In genomic region chr15:97784561-97785161, GRCm38 (mm10) we compare ENCODE assay signal across 8 mouse cellular contexts. TPM values are rescaled to one million over a fixed set of nuclear protein-coding genes. Genes with fewer than 3 reads are reported as not detected.
DNase-seq lines count a peak whose midpoint lies in the region; ATAC-seq lines count a peak whose summit lies in the region.

No protein-coding gene starts in this region.

- peak overlapping the region; percentile 74 for H3K4me3 ChIP-seq in lung, embryonic 15.5 days
- H3K4me3 ChIP-seq in forebrain, embryonic 15.5 days: peak overlapping the region; percentile 68
- H3K4me3 ChIP-seq in liver, embryonic 13.5 days (replicated peaks): peak overlapping the region; percentile 95
- H3K4me3 ChIP-seq in stomach, embryonic 15.5 days (replicated peaks): peak overlapping the region; percentile 65

- H3K27ac ChIP-seq in lung, embryonic 15.5 days: peak overlapping the region; percentile 44; the same call in 1 of the 2 replicates
- H3K27ac ChIP-seq in forebrain, embryonic 15.5 days (replicated peaks): peak overlapping the region; percentile 62
- H3K27ac ChIP-seq in liver, embryonic 13.5 days: peak overlapping the region; percentile 98
- 0 out of 2 replicates have a peak overlapping the region, but pooled peaks have one; percentile 7 for H3K27ac ChIP-seq in stomach, embryonic 15.5 days

- DNase-seq in lung, postnatal 25 days (ENCODE audit: low spot score): no peak
- peak; percentile 36 for DNase-seq in c-Kit-negative CD71-positive TER-119-positive erythroid progenitor cells, embryonic 14.5 days (ENCODE audit: low read depth, low spot score)
- peak; percentile 43 for DNase-seq in liver, embryonic 13.5 days
- DNase-seq in layer of hippocampus, adult 11-12 months (ENCODE audit: low spot score): no peak

- H3K27me3 ChIP-seq in lung, embryonic 15.5 days: peaks cover 13% of the 10 kb centered on the region; the same call in 1 of the 2 replicates
- peaks cover 10% of the 10 kb centered on the region; the same call in 1 of the 2 replicates for H3K27me3 ChIP-seq in forebrain, embryonic 15.5 days
- H3K27me3 ChIP-seq in liver, embryonic 13.5 days: peaks cover 14% of the 10 kb centered on the region
- no peaks in the 10 kb centered on the region for H3K27me3 ChIP-seq in stomach, embryonic 15.5 days (replicated peaks)

- H3K36me3 ChIP-seq in lung, embryonic 15.5 days: no peaks in the 10 kb centered on the region
- no peaks in the 10 kb centered on the region for H3K36me3 ChIP-seq in forebrain, embryonic 15.5 days
- peaks cover 15% of the 10 kb centered on the region; the same call in 1 of the 2 replicates for H3K36me3 ChIP-seq in liver, embryonic 13.5 days
- no peaks in the 10 kb centered on the region for H3K36me3 ChIP-seq in stomach, embryonic 15.5 days

- H3K9me3 ChIP-seq in lung, embryonic 15.5 days: no peaks in the 10 kb centered on the region
- H3K9me3 ChIP-seq in forebrain, embryonic 15.5 days: no peaks in the 10 kb centered on the region
- no peaks in the 10 kb centered on the region for H3K9me3 ChIP-seq in liver, embryonic 13.5 days (replicated peaks)
- no peaks in the 10 kb centered on the region for H3K9me3 ChIP-seq in stomach, embryonic 15.5 days

- peaks cover 72% of the 10 kb centered on the region for H3K4me1 ChIP-seq in lung, embryonic 15.5 days
- H3K4me1 ChIP-seq in forebrain, embryonic 15.5 days: peaks cover 44% of the 10 kb centered on the region
- H3K4me1 ChIP-seq in liver, embryonic 13.5 days (replicated peaks): peaks cover 79% of the 10 kb centered on the region
- peaks cover 39% of the 10 kb centered on the region for H3K4me1 ChIP-seq in stomach, embryonic 15.5 days

- WGBS in lung, embryonic 15.5 days: 6% methylated on average over 45 of the region's 45 CpGs
- WGBS in forebrain, embryonic 15.5 days: 4% methylated on average over 42 of the region's 45 CpGs
- WGBS in liver, embryonic 13.5 days (ENCODE audit: insufficient replicate concordance): 5% methylated on average over 45 of the region's 45 CpGs
- WGBS in stomach, embryonic 15.5 days: 6% methylated on average over 45 of the region's 45 CpGs

- peak; percentile 60 for ATAC-seq in lung, embryonic 15.5 days (ENCODE audit: borderline replicate concordance, extremely low read depth, low FRiP score, low TSS enrichment)
- peak; percentile 64 for ATAC-seq in forebrain, embryonic 15.5 days (replicated peaks)
- peak; percentile 63 for ATAC-seq in liver, embryonic 13.5 days (ENCODE audit: low read depth)
- ATAC-seq in stomach, embryonic 15.5 days (ENCODE audit: insufficient read depth, low FRiP score, low read depth): peak; percentile 38
- no peak for ATAC-seq in granulocyte monocyte progenitor cell, adult 5-6 weeks (replicated peaks; ENCODE audit: poor library complexity, severe bottlenecking)

- H3K9ac ChIP-seq in lung, embryonic 15.5 days: peak overlapping the region; percentile 84
- peak overlapping the region; percentile 78 for H3K9ac ChIP-seq in forebrain, embryonic 15.5 days (replicated peaks)
- peak overlapping the region; percentile 98 for H3K9ac ChIP-seq in liver, embryonic 13.5 days
- peak overlapping the region; percentile 76 for H3K9ac ChIP-seq in stomach, embryonic 15.5 days

- H3K4me2 ChIP-seq in lung, embryonic 15.5 days: peak overlapping the region; percentile 91
- H3K4me2 ChIP-seq in forebrain, embryonic 15.5 days (replicated peaks): peak overlapping the region; percentile 86
- peak overlapping the region; percentile 86 for H3K4me2 ChIP-seq in liver, embryonic 13.5 days
- H3K4me2 ChIP-seq in stomach, embryonic 15.5 days: peak overlapping the region; percentile 91

RNA-seq across cellular contexts. Expression of gene Slc48a1, which starts 6.3 kb away (rescaled TPM):
- 38.7 and 42.2 TPM in 2 replicates for polyA plus RNA-seq in lung, embryonic 15.5 days (2015; fragmentation: Nextera tagmentation; extraction: Ambion mirVana)
- 64.9 and 66.6 TPM in 2 replicates for polyA plus RNA-seq in forebrain, embryonic 15.5 days (2015; fragmentation: Nextera tagmentation; extraction: Ambion mirVana)
- polyA plus RNA-seq in liver, embryonic 13.5 days (2015; fragmentation: Nextera tagmentation; extraction: Ambion mirVana): 89.5 and 101 TPM in 2 replicates
- 29.6 and 41.9 TPM in 2 replicates for polyA plus RNA-seq in stomach, embryonic 15.5 days (2015; fragmentation: Nextera tagmentation; extraction: Ambion mirVana)
- total RNA-seq in granulocyte monocyte progenitor cell, adult 5-6 weeks (2014; fragmentation: Nextera tagmentation): 97.0 and 99.2 TPM in 2 replicates
- total RNA-seq in granulocyte monocyte progenitor cell, adult 5-6 weeks (2017): 67.6 and 71.6 TPM in 2 replicates

RNA-seq across cellular contexts. Expression of gene Rapgef3, which starts 16.9 kb away (rescaled TPM):
- polyA plus RNA-seq in lung, embryonic 15.5 days (2015; fragmentation: Nextera tagmentation; extraction: Ambion mirVana): 21.1 and 23.4 TPM in 2 replicates
- polyA plus RNA-seq in forebrain, embryonic 15.5 days (2015; fragmentation: Nextera tagmentation; extraction: Ambion mirVana): 8.6 and 9.0 TPM in 2 replicates
- 1.2 and 1.8 TPM in 2 replicates for polyA plus RNA-seq in liver, embryonic 13.5 days (2015; fragmentation: Nextera tagmentation; extraction: Ambion mirVana)
- 9.0 and 10.0 TPM in 2 replicates for polyA plus RNA-seq in stomach, embryonic 15.5 days (2015; fragmentation: Nextera tagmentation; extraction: Ambion mirVana)
- 8.4 and 33.0 TPM in 2 replicates for total RNA-seq in granulocyte monocyte progenitor cell, adult 5-6 weeks (2014; fragmentation: Nextera tagmentation)
- 11.9 and 19.1 TPM in 2 replicates for total RNA-seq in granulocyte monocyte progenitor cell, adult 5-6 weeks (2017)

RNA-seq across cellular contexts. Expression of gene Endou, which starts 53.5 kb away (rescaled TPM):
- 0.48 and 1.1 TPM in 2 replicates for polyA plus RNA-seq in lung, embryonic 15.5 days (2015; fragmentation: Nextera tagmentation; extraction: Ambion mirVana)
- 0.22 TPM in 1 of 2 replicates, not detected in the other for polyA plus RNA-seq in forebrain, embryonic 15.5 days (2015; fragmentation: Nextera tagmentation; extraction: Ambion mirVana)
- 0.07 TPM in 1 of 2 replicates, not detected in the other for polyA plus RNA-seq in liver, embryonic 13.5 days (2015; fragmentation: Nextera tagmentation; extraction: Ambion mirVana)
- 0.35 and 2.2 TPM in 2 replicates for polyA plus RNA-seq in stomach, embryonic 15.5 days (2015; fragmentation: Nextera tagmentation; extraction: Ambion mirVana)
- total RNA-seq in granulocyte monocyte progenitor cell, adult 5-6 weeks (2014; fragmentation: Nextera tagmentation): 0.53 and 2.8 TPM in 2 replicates
- total RNA-seq in granulocyte monocyte progenitor cell, adult 5-6 weeks (2017): 1.7 and 2.2 TPM in 2 replicates

RNA-seq across cellular contexts. Expression of gene Hdac7, which starts 59.6 kb away (rescaled TPM):
- polyA plus RNA-seq in lung, embryonic 15.5 days (2015; fragmentation: Nextera tagmentation; extraction: Ambion mirVana): 40.6 and 44.7 TPM in 2 replicates
- polyA plus RNA-seq in forebrain, embryonic 15.5 days (2015; fragmentation: Nextera tagmentation; extraction: Ambion mirVana): 25.9 and 26.6 TPM in 2 replicates
- 8.0 and 8.3 TPM in 2 replicates for polyA plus RNA-seq in liver, embryonic 13.5 days (2015; fragmentation: Nextera tagmentation; extraction: Ambion mirVana)
- 22.1 and 23.6 TPM in 2 replicates for polyA plus RNA-seq in stomach, embryonic 15.5 days (2015; fragmentation: Nextera tagmentation; extraction: Ambion mirVana)
- total RNA-seq in granulocyte monocyte progenitor cell, adult 5-6 weeks (2014; fragmentation: Nextera tagmentation): 33.3 and 52.1 TPM in 2 replicates
- 3.5 and 6.1 TPM in 2 replicates for total RNA-seq in granulocyte monocyte progenitor cell, adult 5-6 weeks (2017)

Comparison
In these comparisons a context has a peak if more than half of its experiments do, and no peak if none do; other contexts are left out.
1. H3K27ac ChIP-seq: peak in every context shown above with its lines; median percentile 98 in liver, embryonic 13.5 days; 62 in forebrain, embryonic 15.5 days; 44 in lung, embryonic 15.5 days; 7 in stomach, embryonic 15.5 days.
2. DNase-seq: peak in c-Kit-negative CD71-positive TER-119-positive erythroid progenitor cells, embryonic 14.5 days (single experiment) and liver, embryonic 13.5 days (single experiment); none in lung, postnatal 25 days (single experiment) and layer of hippocampus, adult 11-12 months (single experiment).
3. Peak in every context shown above with its lines, with median percentiles within 50 percentile points of each other: H3K4me2 ChIP-seq, H3K4me3 ChIP-seq and H3K9ac ChIP-seq.